Mouse (Mus musculus) mouse embryonic stem cell (cell line): Measurements from ENCODE around the gene Myo16.

Experiments
- in situ Hi-C, 2 experiments: fragments of 300-500 bp; cut with MboI; formaldehyde crosslinking; loops; 1 replicate in 1 of 2; 3 replicates in 1 of 2; pipeline ENCODE4 v1.14.3; 2019 to 2020; ENCODE audit warnings: low sequenced_read_pairs in 2 of 2, low pct_unique_long_range_greater_than_20kb in 1 of 2, mixed read lengths in 1 of 2; ENCODE audit not compliant: unreplicated experiment in 1 of 2

The Myo16 gene

DNA sequence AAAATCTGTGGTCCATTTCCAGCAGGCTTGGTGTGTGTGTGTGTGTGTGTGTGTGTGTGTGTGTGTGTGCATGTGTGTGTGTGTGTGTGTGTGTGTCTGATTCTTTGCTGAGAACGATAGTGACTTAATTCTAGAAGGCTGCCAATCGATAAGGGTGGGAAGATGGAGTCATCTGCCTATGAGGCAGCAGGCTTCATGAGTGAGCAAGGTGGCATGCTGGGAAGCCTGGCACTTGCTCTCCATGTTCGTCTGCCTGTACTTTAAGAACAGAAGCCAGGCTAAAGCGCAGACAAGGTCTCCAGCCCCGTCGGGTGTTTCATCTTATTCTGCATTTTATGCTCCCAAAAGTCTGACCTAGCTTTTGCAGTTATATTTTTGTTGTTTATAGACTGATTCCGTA, 404.2 kb downstream of the Myo16 start:
- in situ Hi-C loops, result loop anchor here (25.0 kb wide), 1 partner anchor 629 kb away; no protein-coding TSS in a partner anchor

DNA sequence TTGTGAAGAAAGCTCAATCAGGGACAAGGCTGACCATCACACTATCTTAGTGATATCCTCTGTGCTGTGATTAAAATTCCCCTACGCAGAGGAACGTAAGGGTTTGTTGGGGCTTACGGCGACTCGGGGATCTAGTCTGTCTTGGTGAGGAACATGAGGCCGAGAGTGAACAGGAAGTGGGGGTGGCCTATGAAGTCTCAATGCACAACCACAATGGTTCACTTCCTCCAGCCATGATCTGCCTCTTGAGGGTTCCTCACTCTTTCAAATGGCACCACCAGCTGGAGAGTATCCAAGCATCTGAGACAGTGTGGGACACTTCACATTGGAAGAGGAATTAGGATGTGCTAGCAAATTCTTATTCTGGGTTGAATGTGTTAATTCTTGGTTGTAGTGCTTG, 405.8 kb downstream of the Myo16 start:
- in situ Hi-C loops, result loop anchor here (25.0 kb wide), 1 partner anchor 628 kb away; no protein-coding TSS in a partner anchor

DNA sequence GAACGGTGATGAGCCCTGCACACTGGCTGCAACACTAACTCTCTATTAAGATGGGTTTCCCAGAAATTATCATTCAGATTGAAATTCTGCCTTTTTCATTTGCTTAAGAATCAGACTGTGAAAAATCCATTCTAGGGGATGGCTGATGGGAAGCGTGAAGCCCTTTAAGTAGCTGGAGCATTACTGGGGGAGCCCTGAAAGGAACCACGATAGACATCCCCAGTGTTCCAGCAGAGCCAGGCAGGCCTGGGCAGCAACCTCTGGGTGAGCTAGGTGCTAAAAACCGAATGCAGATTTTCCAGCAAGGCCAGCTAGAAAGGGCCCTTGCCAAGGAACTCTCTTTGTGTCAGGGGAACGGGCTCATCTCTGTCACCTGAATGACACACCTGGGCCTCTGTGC, 407.9 kb downstream of the Myo16 start:
- in situ Hi-C loops, result loop anchor here (25.0 kb wide), 1 partner anchor 626 kb away; no protein-coding TSS in a partner anchor

DNA sequence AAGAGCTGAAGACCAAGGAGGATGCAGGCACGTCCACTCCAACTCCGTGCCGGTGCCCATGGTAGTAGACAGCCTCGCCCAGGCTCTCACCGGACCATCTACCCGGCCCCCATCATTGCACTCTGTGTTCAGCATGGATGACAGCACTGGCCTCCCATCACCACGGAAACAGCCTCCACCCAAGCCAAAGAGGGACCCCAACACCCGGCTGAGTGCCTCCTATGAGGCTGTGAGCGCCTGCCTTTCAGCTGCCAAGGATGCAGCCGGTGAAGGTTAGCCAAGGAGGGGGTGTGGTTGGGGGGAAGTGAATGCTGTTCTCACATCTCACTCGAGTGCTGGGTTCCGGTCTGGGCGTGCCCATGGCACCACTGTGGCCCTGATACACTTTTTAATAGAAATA, 408.3 kb downstream of the Myo16 start:
- in situ Hi-C loops, result loop anchor here (25.0 kb wide), 1 partner anchor 625 kb away; no protein-coding TSS in a partner anchor

DNA sequence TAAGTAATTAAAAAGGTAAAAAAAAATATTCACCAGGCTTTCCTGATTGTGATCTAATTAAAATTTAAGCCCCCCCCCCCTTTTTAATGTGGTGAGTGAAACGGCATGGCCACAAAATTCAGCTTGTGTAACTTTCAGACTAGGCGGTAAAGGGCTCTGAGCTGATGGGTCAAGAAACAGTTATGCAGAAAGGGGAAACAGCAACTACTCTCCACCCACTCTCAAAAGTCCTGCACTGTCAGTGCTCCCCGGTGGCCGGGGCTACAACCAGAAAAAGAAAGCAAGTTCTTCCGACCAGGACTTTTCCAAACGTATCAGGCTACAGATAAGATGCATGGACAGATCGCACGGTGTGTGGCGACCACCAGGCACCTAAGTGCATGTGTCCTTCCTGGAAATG, 408.9 kb downstream of the Myo16 start:
- in situ Hi-C loops, result loop anchor here (25.0 kb wide), 1 partner anchor 625 kb away; no protein-coding TSS in a partner anchor

DNA sequence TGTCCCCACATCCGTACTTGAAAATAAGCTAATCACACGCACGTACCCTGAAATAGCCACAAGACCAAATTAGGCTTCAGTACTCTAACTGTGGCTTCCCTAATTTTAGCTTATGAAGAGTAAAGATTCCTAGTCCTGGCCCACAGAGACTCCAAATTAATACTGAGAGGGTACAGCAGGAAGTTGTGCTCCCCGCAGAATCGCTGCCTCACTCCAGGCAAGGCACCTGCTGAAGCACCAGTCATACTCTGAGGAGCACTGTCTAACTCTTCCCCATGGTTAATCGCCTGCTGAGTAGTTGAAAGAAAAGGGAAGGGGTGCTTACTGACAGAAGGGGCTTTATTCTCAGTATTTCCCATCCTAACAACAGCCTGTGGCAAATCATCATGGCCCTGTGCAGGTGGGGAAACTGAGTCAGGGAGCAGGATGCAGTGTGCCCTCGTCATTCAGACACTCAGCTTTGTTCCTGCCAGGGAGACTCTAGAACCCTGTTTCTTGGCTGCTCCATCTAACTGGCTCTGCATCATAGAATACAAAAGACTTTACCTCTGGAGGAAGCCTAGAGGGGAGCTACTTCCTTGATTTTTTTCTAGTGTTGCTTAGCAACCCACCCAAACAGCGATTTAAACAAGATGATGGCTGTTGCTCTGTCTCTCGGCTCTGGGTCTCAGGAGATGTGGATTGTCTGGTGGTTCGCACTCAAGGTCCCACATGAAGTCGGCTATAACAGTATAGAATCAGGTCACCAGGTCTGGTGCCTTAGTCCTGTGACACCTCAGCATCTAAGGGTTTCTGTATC, 411.7 kb downstream of the Myo16 start:
- in situ Hi-C loops, result loop anchor here (25.0 kb wide), 1 partner anchor 622 kb away; no protein-coding TSS in a partner anchor

DNA sequence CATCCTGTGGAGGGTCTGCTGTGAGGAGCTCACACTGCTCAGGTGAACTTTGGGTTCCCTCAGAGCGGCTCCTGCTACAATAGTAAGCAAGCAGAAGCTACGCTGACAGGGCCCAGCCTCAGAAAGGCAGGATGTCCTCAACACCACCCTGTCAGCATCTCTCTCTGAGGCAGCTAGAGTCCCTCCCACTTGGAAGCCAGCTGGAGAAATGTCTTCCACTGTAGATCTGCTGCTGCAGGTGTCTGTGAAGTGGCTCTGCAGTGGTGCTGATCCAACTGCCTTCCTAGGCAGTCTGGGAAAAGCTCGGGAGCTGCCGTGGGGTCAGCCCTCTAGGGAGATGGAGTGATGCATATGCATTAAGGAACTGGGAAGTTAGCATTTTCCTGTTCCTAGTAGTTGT, 414.7 kb downstream of the Myo16 start:
- in situ Hi-C loops, result loop anchor here (25.0 kb wide), 1 partner anchor 619 kb away; no protein-coding TSS in a partner anchor

DNA sequence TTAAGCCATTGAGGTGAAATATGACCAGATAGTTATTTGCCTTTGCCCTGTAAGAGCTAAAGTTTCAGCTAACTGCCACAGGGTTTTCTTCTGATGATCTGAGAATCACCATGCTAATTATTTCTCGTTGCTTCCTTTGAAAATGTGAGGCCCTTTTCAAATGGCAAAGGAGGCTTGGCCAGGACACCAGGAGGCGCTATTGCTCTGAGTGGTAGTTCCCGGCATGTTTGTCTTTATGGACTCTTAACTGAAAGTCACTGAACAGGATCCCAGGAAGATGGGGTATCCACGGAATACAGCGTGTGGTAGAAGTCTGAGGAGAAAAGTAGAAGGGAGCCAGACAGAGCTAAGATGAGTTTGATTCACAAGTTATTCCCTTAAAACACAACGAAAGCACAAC, 420.4 kb downstream of the Myo16 start:
- in situ Hi-C loops, result loop anchor here (25.0 kb wide), 1 partner anchor 613 kb away; no protein-coding TSS in a partner anchor

DNA sequence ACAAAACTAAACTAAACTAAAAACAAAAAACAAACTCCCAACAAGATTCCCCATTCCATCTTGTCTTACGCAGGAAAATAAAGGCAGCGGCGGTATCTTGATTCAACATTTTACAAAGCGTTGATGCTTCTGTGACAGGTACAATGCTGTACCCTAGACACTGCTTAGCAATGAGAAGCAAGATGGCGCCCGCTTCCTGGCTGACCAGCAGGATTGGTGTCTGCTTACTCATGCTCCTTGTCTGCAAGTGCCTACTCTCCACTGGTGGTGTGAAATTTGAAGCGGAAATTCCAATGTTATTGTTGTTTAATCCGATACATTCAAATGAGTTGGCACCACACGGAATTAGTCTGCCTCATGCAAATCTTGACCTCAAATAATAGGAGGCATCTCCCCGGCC, 421.5 kb downstream of the Myo16 start:
- in situ Hi-C loops, result loop anchor here in 1 of 2 experiments (25.0 kb wide), 1 partner anchor 437 kb away; the partner anchor contains the start of gene Irs2

DNA sequence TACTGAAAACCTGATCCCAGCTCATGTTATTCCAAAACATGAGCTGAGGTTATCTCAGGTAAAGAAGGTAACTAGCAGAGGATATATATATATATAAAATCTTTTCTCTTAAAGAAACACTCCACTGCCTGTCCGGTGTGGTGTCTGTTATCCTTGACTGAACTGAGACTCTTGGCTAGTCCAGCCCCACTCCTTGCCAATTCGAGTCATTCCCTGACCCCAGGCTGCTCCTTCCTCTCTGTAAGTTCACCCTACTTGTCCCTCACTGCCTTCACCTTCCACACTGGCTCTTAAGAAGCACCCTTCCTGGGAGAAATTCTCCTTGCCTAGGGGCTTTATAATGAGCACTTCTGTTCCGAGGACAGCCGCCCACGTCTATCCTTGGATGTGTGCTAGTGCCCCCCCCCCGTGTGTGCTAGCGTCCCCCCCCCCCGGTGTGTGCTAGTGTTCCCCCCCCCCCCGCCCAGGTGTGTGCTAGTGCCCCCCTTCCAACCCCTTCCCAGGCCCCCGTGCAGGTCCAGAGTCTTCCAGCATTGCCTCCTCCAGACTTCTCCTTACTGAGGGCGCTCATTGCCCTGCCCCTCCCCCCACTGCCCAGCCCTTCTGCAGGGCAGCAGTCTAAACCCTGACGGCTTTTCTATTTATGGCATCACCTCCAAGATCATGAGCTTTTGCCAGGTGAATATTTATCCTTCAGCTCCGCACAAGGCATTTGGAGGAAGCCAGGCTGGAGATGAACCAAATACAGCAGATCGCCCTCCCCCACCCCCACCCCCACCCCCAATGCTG, 433.4 kb downstream of the Myo16 start:
- in situ Hi-C loops, result loop anchor here in 1 of 2 experiments (25.0 kb wide), 1 partner anchor 425 kb away; the partner anchor contains the start of gene Irs2

DNA sequence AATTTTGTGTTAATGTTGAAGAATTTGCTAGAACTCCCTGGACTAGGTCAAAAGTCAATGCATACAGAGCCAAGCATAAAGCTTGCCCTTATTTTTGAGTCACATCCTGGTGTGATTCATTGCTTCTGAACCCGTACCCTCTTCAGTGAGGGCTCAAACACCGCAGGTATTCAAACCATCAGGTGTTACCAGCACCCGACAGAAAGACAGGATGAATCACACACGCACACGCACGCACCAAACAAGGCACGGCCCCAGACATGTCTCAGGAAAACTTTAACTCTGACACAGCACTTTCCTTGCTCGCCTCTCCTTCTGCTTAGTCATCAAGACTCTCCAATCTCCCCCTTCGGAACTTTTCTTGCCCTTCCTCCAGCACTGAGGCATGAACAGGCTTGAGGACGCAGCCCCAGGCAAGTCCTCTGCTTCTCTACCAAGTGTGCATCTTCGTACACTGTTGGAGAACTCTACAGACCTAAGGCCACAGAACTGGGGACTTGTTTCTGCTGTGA, 435.8 kb downstream of the Myo16 start:
- in situ Hi-C loops, result loop anchor here in 1 of 2 experiments (25.0 kb wide), 1 partner anchor 423 kb away; the partner anchor contains the start of gene Irs2

DNA sequence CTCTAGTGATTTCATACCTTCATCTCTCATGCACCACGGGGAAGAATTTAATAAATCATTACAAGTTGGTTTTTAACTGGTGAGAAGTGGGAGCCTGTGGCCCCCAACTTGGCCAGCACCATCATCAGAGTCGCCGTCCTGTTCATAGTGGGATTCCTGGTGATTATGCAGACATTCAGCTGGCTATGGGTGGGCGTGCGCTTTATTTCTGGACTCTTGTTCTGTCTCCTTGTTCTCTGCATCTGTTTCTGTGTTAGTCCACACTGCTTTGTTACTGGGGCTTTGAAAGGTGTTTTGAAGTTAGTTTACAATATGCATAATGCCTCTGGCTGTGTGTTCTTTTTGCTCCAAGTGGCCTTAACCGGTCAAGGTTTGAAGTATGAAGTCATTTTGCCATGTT, 439.2 kb downstream of the Myo16 start:
- in situ Hi-C loops, result loop anchor here in 1 of 2 experiments (25.0 kb wide), 1 partner anchor 419 kb away; the partner anchor contains the start of gene Irs2

DNA sequence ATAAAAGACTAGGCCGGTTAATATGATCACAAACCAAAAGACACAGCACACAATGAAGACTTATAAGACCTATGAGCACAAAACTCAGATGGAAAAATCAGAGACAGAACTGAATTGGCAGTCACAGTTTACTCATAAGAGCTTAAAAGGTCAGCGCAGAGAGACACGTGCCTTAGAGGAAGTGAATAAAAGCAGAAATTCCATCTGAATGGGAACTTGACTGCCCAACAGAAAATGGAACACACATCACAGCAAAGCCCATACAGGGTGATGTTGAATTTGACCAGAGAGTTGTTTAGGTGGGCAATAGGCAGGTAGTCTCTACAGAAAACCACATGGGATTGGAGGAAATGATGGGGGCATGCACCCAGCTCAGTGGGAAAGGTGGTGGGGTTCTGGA, 442.6 kb downstream of the Myo16 start:
- in situ Hi-C loops, result loop anchor here in 1 of 2 experiments (25.0 kb wide), 1 partner anchor 416 kb away; the partner anchor contains the start of gene Irs2

DNA sequence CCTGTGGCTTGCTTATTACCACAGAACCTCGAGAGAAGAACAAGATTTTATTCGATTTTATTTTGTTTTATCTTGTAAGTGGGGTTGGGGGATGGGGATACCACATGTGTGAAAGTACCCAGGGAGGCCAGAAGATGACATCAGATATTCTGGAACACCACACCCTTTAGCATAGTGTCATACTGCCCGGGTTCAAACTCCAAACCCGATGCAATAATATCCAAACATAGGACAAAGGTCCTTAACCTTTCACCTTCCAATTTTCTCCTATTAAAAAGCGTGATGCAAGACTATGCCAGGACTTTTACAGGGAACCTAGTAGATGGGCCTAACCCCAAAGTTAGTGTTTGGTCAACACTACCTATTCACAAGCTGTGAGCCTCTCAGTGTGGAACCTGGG, 443.9 kb downstream of the Myo16 start:
- in situ Hi-C loops, result loop anchor here in 1 of 2 experiments (25.0 kb wide), 1 partner anchor 415 kb away; the partner anchor contains the start of gene Irs2

DNA sequence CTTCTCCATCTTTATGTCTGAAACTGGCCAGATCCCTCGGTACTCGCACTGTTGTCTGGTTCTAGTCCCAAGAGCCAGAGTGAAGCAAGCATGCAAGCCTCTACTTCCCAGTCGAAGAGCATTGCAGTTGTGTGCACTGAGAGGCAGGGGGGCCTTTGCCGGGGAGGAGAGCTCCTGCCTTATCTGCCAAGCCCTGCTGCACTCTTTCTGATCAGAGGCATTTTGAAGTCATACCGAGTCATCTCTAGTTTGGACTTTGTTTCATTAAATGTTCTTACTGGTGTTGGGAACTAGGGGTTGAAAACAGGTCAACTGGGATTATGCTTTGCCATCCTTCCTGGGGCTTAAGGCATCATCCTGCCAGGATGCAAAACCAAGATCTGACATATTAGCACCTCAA, 445.2 kb downstream of the Myo16 start:
- in situ Hi-C loops, result loop anchor here in 1 of 2 experiments (25.0 kb wide), 1 partner anchor 413 kb away; the partner anchor contains the start of gene Irs2

DNA sequence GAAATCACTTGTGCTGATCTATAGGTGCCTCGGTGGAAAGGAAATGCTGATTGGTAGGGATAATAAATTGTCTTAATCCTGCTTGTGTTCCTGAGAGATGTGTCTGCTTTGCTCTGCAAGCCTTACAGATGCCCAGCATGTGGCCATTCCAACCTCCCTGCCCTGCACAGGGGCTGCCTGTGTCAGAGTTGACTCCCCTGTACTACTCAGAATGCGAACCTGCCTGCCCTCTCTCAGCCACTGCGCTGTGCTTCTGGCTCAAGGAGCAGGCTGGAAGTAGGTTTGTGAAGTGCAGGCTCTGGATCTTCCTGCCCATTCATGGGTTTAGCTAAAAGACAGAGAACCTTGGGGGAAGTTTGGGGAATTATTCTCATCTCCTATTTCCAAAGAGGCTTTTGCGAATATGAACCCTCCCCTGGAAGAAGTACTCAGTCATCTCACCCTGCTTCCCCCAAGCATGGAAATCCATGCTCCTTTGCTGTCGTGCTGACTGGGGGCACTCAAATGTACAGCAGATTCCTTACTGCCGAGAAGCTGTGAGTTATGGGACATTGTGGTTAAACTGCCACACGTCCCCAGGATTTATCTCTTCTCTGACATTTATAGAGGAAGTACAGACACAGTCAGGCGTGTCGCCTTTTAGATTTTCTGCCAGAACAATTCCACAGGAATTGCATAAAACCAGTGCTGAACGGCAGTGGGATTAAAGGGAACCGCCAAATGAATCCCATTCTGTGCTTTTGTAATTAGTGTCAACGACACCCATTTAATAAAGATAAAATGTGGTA, 452.5 kb downstream of the Myo16 start:
- in situ Hi-C loops, result no loop called here

DNA sequence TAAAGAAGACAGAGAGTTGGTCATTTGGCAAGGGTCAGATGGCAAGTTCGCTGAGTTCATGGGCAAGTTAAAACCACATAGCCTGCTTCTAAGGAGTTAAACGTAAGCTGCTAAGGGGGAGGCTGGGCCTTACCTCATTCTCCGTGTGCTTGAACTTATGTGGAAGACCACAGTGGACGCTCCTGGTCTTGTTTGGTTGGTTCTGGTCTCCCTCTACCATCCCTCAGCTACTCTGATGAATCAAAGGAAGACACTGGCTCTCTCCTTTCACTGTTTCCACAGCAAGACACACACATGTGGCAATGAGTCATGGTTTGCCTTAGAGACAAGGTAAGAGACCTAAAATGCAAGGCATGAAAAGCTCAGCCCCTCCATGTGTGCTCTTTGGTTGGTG, 453.1 kb downstream of the Myo16 start:
- in situ Hi-C loops, result no loop called here

DNA sequence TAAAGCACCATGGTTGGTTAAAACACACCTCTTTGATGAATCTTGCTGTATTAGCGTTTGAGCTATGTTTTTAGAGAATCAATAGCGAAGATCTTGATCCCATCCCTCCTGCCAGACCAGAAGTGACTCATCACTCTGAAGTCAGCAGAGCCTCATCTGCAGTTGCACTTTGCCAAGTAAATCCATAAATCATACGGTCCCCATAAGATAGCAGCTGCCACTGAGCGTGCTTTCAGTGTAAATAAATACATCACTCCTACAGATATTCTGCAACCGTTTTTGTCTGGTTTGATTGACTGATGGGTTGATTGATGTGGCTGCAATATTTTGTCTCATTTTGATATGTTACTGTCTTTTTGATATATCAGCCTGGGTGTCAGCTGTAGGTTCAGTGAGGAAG, 457.9 kb downstream of the Myo16 start:
- in situ Hi-C loops, result no loop called here
